Mouse (Mus musculus) forebrain, embryonic 13.5 days (tissue): ENCODE results near the gene Ccl27a. TPM values are rescaled to one million over a fixed set of nuclear protein-coding genes. Genes with fewer than 3 reads are reported as not detected.

ENCODE experiments used
- ATAC-seq: fragments of 200-750 bp; cut with Nextera tagmentation; 2 replicates; pipeline ENCODE4 v1.8.0; 2017
- H3K27ac ChIP-seq: fragments of 300-500 bp; sonication (generic); 2 replicates; pipeline ENCODE4 v1.5.1; 2015; ENCODE audit warnings: inconsistent platforms, mild to moderate bottlenecking, moderate library complexity
- H3K27me3 ChIP-seq: fragments of 300-500 bp; sonication (generic); 2 replicates; pipeline ENCODE4 v1.6.1; 2015; ENCODE audit warnings: mild to moderate bottlenecking, inconsistent platforms
- H3K36me3 ChIP-seq: fragments of 300-500 bp; sonication (generic); 2 replicates; pipeline ENCODE4 v1.6.1; 2015; ENCODE audit warnings: mild to moderate bottlenecking, inconsistent platforms; ENCODE audit not compliant: poor library complexity, severe bottlenecking
- H3K4me1 ChIP-seq: fragments of 300-500 bp; sonication (generic); 2 replicates; pipeline ENCODE4 v1.6.1; 2015; ENCODE audit warnings: inconsistent platforms
- H3K4me2 ChIP-seq: fragments of 300-500 bp; sonication (generic); 2 replicates; pipeline ENCODE4 v1.6.1; 2015; ENCODE audit warnings: inconsistent platforms, mild to moderate bottlenecking, moderate library complexity
- H3K4me3 ChIP-seq: fragments of 300-500 bp; sonication (generic); 2 replicates; pipeline ENCODE4 v1.5.1; 2015; ENCODE audit warnings: mild to moderate bottlenecking, inconsistent platforms
- H3K9ac ChIP-seq: fragments of 300-500 bp; sonication (generic); 2 replicates; pipeline ENCODE4 v1.6.1; 2015; ENCODE audit warnings: mild to moderate bottlenecking, inconsistent platforms
- H3K9me3 ChIP-seq: fragments of 300-500 bp; sonication (generic); replicated peaks from 2 replicates; pipeline ENCODE4 v1.6.1; 2016; ENCODE audit warnings: inconsistent platforms
- WGBS: fragments of 180-500 bp; shearing (Covaris S2); methylation state at CpG from one replicate; pipeline ENCODE4 v1.1.7; 2015; 5-methylcytosine and 5-hydroxymethylcytosine counted together
- polyA plus RNA-seq: library from polyadenylated mRNA; unstranded; fragments of >200 nt; fragmentation: Nextera tagmentation; extraction: Ambion mirVana; gene quantifications from 2 replicates; pipeline ENCODE4 v1.2.1, GENCODE M21; 2015

The Ccl27a gene
- polyA plus RNA-seq, 1 experiment from 2014 or later = 159 TPM

DNA sequence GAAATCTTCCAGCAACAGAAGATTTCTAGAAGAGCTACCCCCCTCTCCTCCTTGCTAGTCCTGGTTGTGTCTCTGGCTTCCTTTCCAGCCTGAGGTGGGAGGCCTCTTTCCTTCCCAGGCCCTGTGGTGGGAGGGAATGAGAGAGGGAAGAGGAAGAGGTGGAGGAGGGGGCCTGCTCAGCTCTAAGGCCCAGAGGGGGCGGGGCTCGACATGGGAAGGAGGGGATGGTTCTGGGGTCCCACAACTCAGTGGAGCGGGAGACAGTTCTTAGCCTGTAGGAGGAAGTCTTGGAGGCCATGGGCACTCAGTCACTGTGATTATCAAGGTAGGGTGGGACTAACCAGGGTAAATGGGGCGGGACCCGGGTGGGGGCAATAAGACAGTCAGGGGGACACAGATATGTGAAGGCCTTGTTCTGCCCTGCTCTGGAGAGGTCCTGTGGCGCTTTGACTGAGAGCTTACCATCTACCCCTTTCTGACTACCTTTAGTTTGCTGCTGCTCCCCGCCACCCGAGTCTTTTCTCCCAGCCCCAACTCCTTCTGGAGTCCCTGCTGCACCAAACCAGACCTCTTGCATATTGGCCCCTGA is 11.9 kb downstream of the Ccl27a start:
- Histone ChIP-seq H3K9me3 (no peaks in the 10 kb centered on the region), H3K27ac (0 out of 2 replicates have a peak overlapping the region, but pooled peaks have one; percentile 25), H3K36me3 (no peaks in the 10 kb centered on the region), H3K4me3 (no peak overlapping the region), H3K9ac (peak overlapping the region; percentile 30), H3K27me3 (no peaks in the 10 kb centered on the region), H3K4me2 (no peak overlapping the region), H3K4me1 (peaks cover 36% of the 10 kb centered on the region)
- ATAC-seq = 0 out of 2 replicates have a peak, but pooled peaks have one; percentile 28
- 47% methylated on average over 8 of the region's 8 CpGs for WGBS

DNA sequence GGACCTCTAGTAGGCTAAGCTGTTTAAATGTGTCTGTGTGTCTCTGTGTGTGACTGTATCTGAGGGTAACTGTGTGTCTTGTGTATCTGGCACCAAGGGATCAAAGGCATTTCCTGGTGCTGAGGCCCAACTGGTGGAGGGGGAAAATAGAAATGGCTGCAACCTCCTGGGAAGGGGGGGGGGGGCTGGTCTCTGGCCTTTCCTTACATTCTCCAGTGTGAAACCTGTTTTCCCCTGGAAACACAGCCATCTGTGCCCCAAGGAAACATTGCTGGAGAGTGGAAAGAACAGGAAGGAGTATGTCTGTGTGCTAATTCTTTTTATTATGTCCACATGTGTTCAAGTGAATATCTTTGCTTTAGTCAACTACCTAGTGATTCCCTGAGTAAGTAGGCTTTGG is 12.4 kb downstream of the Ccl27a start:
- Histone ChIP-seq H3K27ac (0 out of 2 replicates have a peak overlapping the region, but pooled peaks have one; percentile 1), H3K9ac (peak overlapping the region; percentile 30; the same call in 1 of the 2 replicates), H3K4me2 (no peak overlapping the region)

DNA sequence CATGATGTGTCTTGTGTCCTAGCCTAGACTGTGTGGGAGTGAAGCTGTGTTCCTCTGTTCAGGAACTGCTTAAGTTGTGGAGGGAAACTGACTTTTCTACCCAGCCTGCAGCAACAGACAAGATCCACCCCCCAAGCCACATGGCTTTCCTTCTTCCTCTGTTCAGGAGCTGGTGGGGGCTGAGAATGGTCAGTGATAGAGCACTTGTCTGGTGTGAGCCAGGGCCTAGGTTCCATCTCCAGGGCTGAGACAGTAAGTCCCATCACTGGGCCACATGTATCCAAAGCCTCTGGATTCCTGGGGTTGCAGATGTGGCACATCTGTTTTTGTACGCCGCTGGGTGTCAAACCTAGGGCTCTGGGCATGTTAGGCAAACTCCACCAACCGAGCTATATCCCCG is 13.1 kb downstream of the Ccl27a start:
- ATAC-seq = no peak; the same call in 1 of the 2 replicates
- H3K9ac ChIP-seq = peak overlapping the region; percentile 34
- peaks cover 36% of the 10 kb centered on the region for H3K4me1 ChIP-seq
- H3K4me3 ChIP-seq = peak overlapping the region; percentile 37
- no peaks in the 10 kb centered on the region for H3K9me3 ChIP-seq
- H3K27ac ChIP-seq = peak overlapping the region; percentile 26
- H3K36me3 ChIP-seq = no peaks in the 10 kb centered on the region
- peak overlapping the region; percentile 62 for H3K4me2 ChIP-seq
- 94% methylated on average over 4 of the region's 4 CpGs for WGBS
- no peaks in the 10 kb centered on the region for H3K27me3 ChIP-seq

More for the DNA sequence above, 12.4 kb downstream of the Ccl27a start:
- no peak for ATAC-seq
- no peaks in the 10 kb centered on the region for H3K36me3 ChIP-seq
- H3K9me3 ChIP-seq = no peaks in the 10 kb centered on the region
- H3K4me1 ChIP-seq = peaks cover 36% of the 10 kb centered on the region
- H3K27me3 ChIP-seq = no peaks in the 10 kb centered on the region
- H3K4me3 ChIP-seq = no peak overlapping the region

DNA sequence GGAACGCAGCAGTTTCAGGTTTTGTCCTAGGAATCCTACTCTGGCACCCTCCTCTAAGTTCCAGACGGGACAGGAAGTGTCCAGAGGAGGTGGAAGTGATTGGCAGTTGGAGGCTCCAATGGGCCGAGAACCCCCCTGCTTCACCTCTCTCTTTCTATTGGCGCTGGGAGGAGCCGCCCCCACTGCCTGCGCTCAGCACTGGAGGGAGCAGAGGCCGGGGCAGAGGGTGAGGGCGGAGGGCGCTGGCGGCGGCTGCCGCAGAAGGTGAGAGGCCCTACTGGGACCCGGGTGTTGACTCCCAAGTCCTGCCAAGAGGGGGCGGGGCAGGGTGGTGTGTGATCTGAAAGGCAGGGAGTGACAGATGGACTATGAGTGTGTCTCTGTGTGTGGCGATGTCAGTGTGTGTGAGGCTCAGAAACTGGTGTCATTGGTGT is 13.7 kb downstream of the Ccl27a start:
- Histone ChIP-seq H3K27me3 (no peaks in the 10 kb centered on the region), H3K27ac (peak overlapping the region; percentile 26; the same call in 1 of the 2 replicates), H3K4me3 (peak overlapping the region; percentile 37), H3K36me3 (no peaks in the 10 kb centered on the region), H3K4me1 (peaks cover 37% of the 10 kb centered on the region), H3K9me3 (no peaks in the 10 kb centered on the region), H3K9ac (peak overlapping the region; percentile 60), H3K4me2 (peak overlapping the region; percentile 62)
- WGBS = under 1% methylated on average over 15 of the region's 15 CpGs
- peak; percentile 70 for ATAC-seq

DNA sequence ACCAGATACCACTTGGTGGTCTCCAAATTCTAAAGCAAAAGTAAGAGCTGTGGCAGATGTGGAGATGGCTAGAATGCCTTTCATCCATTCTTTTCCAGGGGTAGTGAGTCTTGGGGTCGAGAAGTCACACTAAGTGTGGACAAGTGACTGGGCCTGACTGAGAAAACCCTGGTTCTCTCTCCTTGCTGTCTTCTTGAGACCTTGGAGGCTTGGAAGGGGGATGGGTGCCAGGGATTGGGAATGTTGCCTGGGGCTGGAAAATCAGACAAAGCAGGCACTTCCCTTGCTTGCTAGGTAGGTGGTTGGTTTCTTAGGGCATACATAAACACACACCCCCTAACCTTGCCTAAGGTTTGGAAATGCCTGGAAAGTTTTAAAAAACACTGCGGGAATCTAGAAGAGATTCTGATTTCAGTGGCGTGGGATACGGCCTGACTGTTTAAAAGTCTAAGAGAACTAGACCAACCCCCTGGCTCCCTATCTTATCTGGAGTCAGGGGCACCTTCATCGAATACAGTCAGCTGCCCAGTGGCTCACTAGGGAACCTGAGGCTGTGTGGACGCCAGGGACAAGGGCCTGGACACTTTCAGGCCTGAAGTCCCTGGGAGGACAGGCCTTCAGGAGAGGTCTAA is 14.3 kb downstream of the Ccl27a start:
- WGBS = 44% methylated on average over 6 of the region's 6 CpGs
- Histone ChIP-seq H3K4me2 (peak overlapping the region; percentile 62), H3K36me3 (no peaks in the 10 kb centered on the region), H3K9me3 (no peaks in the 10 kb centered on the region), H3K9ac (peak overlapping the region; percentile 60), H3K4me1 (peaks cover 42% of the 10 kb centered on the region), H3K27me3 (no peaks in the 10 kb centered on the region), H3K4me3 (peak overlapping the region; percentile 37), H3K27ac (no peak overlapping the region)
- no peak for ATAC-seq

DNA sequence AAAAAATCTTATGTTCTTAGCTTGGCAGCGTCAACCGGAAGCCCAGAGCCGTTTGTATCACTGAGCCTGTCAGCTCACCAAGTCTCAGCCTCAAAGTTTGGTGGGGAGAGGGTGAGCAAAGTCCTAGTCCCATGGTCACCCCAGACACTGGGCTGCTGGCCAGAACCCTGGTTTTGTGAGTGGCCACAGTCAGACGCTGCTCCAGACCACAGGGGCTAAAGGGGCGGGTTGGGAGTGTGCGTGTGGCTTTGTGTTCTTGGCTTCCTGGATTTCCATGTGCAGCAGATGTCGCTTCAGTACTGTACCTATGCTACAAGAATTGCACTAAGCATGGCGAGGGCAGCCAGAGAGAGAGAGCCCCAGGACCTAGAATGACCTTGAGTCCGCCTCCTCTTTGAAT is 14.8 kb downstream of the Ccl27a start:
- no peaks in the 10 kb centered on the region for H3K27me3 ChIP-seq
- H3K9me3 ChIP-seq = no peaks in the 10 kb centered on the region
- no peak overlapping the region for H3K27ac ChIP-seq
- 88% methylated on average over 9 of the region's 9 CpGs for WGBS
- ATAC-seq = no peak
- peaks cover 44% of the 10 kb centered on the region for H3K4me1 ChIP-seq
- no peak overlapping the region for H3K4me3 ChIP-seq
- H3K4me2 ChIP-seq = no peak overlapping the region
- H3K36me3 ChIP-seq = no peaks in the 10 kb centered on the region
- H3K9ac ChIP-seq = no peak overlapping the region

DNA sequence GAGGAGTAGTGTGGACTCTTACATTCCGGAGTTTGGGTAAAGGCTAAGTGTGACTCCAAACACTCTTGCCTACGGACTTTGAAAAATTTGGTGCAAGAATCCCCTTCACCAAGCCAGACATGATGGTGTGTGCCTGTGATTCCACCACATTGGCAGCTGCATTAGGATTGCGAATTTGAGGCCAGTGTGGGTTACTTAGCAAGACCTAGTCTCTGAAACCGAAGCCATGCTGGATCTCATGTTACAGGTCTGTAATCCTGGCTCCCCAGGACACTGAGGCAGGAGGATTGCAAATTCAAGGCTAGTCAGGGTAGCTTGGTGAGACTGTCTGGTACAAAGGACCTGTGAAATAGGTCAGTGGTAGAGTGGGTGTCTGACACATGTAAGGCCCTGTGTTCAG is 15.3 kb downstream of the Ccl27a start:
- Histone ChIP-seq H3K4me2 (no peak overlapping the region), H3K4me3 (no peak overlapping the region), H3K36me3 (no peaks in the 10 kb centered on the region), H3K4me1 (peaks cover 44% of the 10 kb centered on the region), H3K9ac (no peak overlapping the region), H3K27me3 (no peaks in the 10 kb centered on the region), H3K27ac (no peak overlapping the region), H3K9me3 (no peaks in the 10 kb centered on the region)
- WGBS = 90% methylated on average over 4 of the region's 4 CpGs
- ATAC-seq = no peak

DNA sequence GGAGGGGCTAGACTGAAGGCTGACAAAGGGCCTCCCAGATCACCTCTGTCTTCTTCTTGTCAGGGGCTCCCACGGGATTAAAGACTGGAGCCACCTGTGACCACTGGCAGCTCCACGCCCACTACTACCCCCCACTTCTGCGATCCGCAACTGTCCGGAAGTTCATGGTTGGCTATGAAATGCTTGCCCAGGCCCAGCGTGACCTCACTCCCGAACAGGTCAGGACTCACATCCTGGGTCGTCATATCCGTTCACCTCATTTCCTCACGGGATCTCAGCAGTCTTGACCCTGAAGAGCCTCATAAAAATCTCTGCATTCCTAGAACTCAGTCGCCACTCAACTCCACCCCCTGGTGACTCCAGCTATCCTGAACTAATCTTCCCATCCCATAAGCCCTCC is 16.0 kb downstream of the Ccl27a start:
- ATAC-seq = no peak
- no peaks in the 10 kb centered on the region for H3K36me3 ChIP-seq
- no peak overlapping the region for H3K9ac ChIP-seq
- H3K27me3 ChIP-seq = no peaks in the 10 kb centered on the region
- H3K27ac ChIP-seq = no peak overlapping the region
- no peak overlapping the region for H3K4me3 ChIP-seq
- WGBS = 87% methylated on average over 11 of the region's 11 CpGs
- H3K4me1 ChIP-seq = peaks cover 44% of the 10 kb centered on the region
- no peaks in the 10 kb centered on the region for H3K9me3 ChIP-seq
- no peak overlapping the region for H3K4me2 ChIP-seq

DNA sequence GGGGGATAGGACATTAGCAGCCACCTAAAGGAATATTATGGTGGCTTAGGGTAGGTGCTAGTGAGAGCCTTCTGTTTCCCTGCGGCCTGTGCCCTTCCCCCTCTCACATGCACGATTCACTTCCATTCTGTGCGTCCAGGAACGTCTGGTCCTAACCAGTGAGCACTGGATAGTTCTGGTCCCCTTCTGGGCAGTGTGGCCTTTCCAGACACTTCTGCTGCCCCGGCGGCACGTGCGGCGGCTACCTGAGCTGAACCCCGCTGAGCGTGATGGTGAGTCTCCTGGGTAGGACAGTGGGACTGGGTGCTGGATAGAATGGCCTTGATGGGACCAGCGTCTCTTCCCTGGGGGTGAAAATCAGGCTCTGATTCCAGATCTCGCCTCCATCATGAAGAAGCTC is 16.7 kb downstream of the Ccl27a start:
- H3K4me2 ChIP-seq = no peak overlapping the region
- no peak overlapping the region for H3K9ac ChIP-seq
- 92% methylated on average over 13 of the region's 13 CpGs for WGBS
- no peak overlapping the region for H3K27ac ChIP-seq
- peaks cover 37% of the 10 kb centered on the region for H3K4me1 ChIP-seq
- no peak overlapping the region for H3K4me3 ChIP-seq
- no peaks in the 10 kb centered on the region for H3K27me3 ChIP-seq
- H3K36me3 ChIP-seq = no peaks in the 10 kb centered on the region
- no peaks in the 10 kb centered on the region for H3K9me3 ChIP-seq
- no peak for ATAC-seq

DNA sequence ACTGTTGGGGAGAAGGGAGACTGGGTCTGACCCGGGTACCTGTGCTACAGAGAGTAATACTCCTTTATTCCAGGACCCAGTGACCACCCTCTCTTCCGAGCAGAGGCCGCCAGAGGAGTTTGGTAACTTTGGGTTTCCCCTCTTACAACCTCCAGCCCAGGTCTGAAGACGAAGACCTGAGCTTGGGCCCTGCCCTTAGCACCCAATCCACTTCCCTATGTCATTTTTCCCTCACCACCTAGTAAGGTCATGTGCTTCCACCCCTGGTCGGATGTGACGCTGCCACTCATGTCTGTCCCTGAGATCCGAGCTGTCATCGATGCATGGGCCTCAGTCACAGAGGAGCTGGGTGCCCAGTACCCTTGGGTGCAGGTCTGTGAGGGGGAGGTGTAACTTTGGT is 17.6 kb downstream of the Ccl27a start:
- H3K4me3 ChIP-seq = peak overlapping the region; percentile 66; the same call in 1 of the 2 replicates
- peaks cover 29% of the 10 kb centered on the region for H3K4me1 ChIP-seq
- no peaks in the 10 kb centered on the region for H3K36me3 ChIP-seq
- H3K9me3 ChIP-seq = no peaks in the 10 kb centered on the region
- peak; percentile 7 for ATAC-seq
- peak overlapping the region; percentile 93 for H3K4me2 ChIP-seq
- WGBS = 76% methylated on average over 8 of the region's 8 CpGs
- no peak overlapping the region for H3K9ac ChIP-seq
- no peaks in the 10 kb centered on the region for H3K27me3 ChIP-seq
- H3K27ac ChIP-seq = no peak overlapping the region

DNA sequence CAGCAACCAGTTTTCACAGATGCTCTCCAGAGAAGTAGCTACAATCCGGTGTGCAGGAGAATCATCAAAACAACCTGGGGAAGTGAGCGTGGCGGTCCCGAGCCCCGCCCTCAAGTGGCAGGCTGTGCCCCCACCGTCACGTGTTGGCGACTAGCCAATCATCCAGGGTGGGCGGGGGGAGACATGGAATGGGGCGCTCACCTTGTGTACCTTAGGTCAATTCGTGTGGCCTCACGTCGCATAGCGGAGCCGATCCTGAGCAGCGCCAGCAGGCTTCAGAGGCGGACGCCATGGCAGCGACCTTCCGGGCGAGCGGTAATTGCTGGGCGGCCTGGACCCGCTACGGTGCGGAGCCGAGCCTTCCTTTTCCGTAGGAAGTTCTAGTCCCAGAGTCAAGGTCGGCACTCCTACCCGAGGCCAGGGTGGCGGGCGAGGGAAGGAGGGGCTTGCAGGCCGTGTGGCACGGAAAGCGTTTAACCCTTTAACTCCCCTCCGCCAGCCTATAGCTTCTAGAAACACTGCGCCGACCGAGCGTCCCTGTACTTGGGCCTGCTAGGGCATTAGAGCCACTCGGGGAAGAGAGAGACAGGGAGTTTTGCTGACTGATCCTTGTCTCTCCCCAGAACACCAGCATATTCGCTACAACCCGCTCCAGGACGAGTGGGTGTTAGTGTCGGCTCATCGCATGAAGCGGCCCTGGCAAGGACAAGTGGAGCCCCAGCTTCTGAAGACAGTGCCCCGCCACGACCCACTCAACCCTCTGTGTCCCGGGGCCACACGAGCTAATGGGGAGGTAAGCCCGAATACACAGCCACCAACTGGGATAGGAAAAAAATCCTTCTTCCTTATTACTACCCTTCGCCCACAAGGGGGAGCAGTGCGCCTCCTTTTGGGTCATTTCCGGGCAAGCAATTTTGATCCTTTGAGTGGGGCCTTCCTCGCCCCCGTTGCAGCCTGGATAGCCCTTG is 18.4 kb downstream of the Ccl27a start, which contains the start of gene Sigmar1:
Gene Sigmar1, minus strand, starts transcription at position 820 of the 968 bp plus-strand sequence.
- Histone ChIP-seq H3K4me1 (peaks cover 20% of the 10 kb centered on the region), H3K4me2 (peak within 1 kb of the TSS; percentile 93), H3K4me3 (peak within 1 kb of the TSS; percentile 66), H3K9ac (peak within 1 kb of the TSS; percentile 75), H3K27ac (peak within 1 kb of the TSS; percentile 70), H3K36me3 (no peaks in the 10 kb centered on the region), H3K9me3 (no peaks in the 10 kb centered on the region), H3K27me3 (no peaks in the 10 kb centered on the region)
- peak; percentile 73 for ATAC-seq
- WGBS = under 1% methylated on average over 57 of the region's 57 CpGs
